Mouse (Mus musculus) bone marrow, adult 2 months (tissue): ENCODE results near the gene Hs2st1. TPM values are rescaled to one million over a fixed set of nuclear protein-coding genes. Genes with fewer than 3 reads are reported as not detected.

Experiments
- H3K27ac ChIP-seq: fragments of 200-500 bp; 2 replicates; pipeline ENCODE4 v1.5.1; 2012; ENCODE audit warnings: low read depth, mild to moderate bottlenecking, control low read depth, inconsistent platforms, low read length; ENCODE audit not compliant: control insufficient read depth, poor library complexity, insufficient read depth
- H3K4me1 ChIP-seq: fragments of 200-500 bp; 2 replicates; pipeline ENCODE4 v1.6.1; 2011; ENCODE audit warnings: low read length; ENCODE audit not compliant: control insufficient read depth, insufficient read depth
- H3K4me3 ChIP-seq: fragments of 200-500 bp; replicated peaks from 2 replicates; pipeline ENCODE3; 2011; ENCODE audit warnings: mild to moderate bottlenecking, low read depth, low read length, control low read depth; ENCODE audit not compliant: control insufficient read depth
- CTCF ChIP-seq: fragments of 200-500 bp; IDR thresholded peaks from 2 replicates; pipeline ENCODE4 v1.5.1; 2011; ENCODE audit warnings: low read length, control low read depth; ENCODE audit not compliant: control insufficient read depth, insufficient read depth
- POLR2A ChIP-seq: fragments of 200-500 bp; IDR thresholded peaks from 2 replicates; pipeline ENCODE4 v1.6.1; 2011; ENCODE audit warnings: low read depth, mild to moderate bottlenecking, control low read depth, low read length, borderline replicate concordance; ENCODE audit not compliant: control insufficient read depth
- WGBS: fragments of 180-500 bp; shearing (Covaris S2); methylation state at CpG from one replicate; pipeline ENCODE4 v1.1.7; 2018; 5-methylcytosine and 5-hydroxymethylcytosine counted together
- polyA plus RNA-seq: library from polyadenylated mRNA; stranded (reverse); fragments of >200 nt; gene quantifications from 2 replicates; pipeline ENCODE4 v1.2.4, GENCODE M21; 2011; ENCODE audit warnings: low replicate concordance; ENCODE audit not compliant: missing spikeins, insufficient read depth, insufficient read length

Gene Hs2st1
- polyA plus RNA-seq, 1 experiment, result 5.2 TPM

- peaks cover 2% of the 10 kb centered on the region for H3K4me1 ChIP-seq
Measured at GRCm38 (mm10) chr3:144565212-144565611, 4.8 kb downstream of the Hs2st1 start.

DNA sequence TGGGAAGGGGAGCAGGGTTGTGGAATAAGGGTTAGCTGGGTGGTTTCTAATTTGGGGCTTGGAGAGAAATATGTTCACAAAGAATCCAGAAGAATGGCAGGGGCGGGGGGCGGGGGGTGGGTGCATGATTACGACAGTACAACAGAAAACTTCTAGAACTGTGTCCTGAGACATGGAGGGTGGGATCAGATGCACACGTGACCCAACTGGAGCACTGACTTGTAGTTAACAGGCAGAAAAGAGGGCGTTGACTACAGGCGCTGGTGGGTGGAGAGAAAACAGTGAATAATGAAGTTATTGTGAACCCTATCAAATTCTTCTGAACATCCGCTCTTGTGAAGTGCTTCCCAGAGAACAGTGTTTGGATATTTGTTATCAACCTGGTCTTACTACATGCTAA is 6.1 kb downstream of the Hs2st1 start:
- no peak for TF ChIP-seq CTCF
- no peak for TF ChIP-seq POLR2A
- Histone ChIP-seq H3K4me1 (peaks cover 2% of the 10 kb centered on the region), H3K4me3 (no peak overlapping the region), H3K27ac (no peak overlapping the region)
- 86% methylated on average over 7 of the region's 7 CpGs for WGBS

More at GRCm38 (mm10) chr3:144565212-144565611, 4.8 kb downstream of the Hs2st1 start:
- no peak overlapping the region for H3K4me3 ChIP-seq
- no peak overlapping the region for H3K27ac ChIP-seq
- TF ChIP-seq CTCF (no peak), POLR2A (no peak)
- WGBS, result 87% methylated on average over 7 of the region's 7 CpGs

DNA sequence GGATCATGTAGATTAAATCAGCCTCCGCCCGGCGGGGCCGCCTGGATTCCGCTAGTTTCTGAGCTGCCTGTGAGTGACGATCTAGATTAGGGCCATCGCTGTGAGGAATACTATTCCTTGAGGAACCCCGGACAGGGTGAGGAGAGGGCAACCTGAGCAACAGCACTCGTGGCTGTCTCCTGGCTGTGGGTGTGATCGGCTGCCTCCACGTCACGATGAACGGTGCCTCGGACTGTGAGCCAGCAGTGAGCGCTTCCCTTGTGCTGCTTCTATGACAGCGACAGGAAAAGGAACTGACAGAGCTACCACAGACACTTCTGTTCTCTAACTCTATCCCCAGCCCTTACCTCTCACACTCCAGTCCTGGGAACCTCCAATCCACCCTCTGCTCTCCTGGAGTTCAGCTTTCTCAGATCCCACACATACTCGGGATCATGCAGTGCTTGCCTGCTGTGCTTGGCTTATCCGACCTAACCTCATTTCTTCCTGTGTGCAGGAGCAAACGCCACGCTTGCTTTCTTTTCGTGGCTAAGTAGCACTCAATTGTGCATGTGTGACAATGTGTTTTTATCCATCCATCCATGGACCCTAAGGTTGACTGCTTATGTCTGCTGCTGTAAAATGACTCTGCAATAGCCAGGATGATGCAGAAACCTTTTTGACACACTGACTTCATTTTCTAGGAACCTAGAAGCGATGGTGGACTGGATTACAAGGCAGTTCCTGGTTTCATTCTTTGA is 8.3 kb downstream of the Hs2st1 start:
- TF ChIP-seq CTCF (no peak), POLR2A (no peak)
- 29% methylated on average over 22 of the region's 22 CpGs for WGBS
- Histone ChIP-seq H3K27ac (no peak overlapping the region), H3K4me1 (peaks cover 2% of the 10 kb centered on the region), H3K4me3 (peak overlapping the region; percentile 36)

- WGBS, result 60% methylated on average over 5 of the region's 5 CpGs
- TF ChIP-seq CTCF, result no peak
- TF ChIP-seq POLR2A, result no peak
- peaks cover 2% of the 10 kb centered on the region for H3K4me1 ChIP-seq
- H3K27ac ChIP-seq, result no peak overlapping the region
- no peak overlapping the region for H3K4me3 ChIP-seq
Measured at GRCm38 (mm10) chr3:144558274-144558673, 11.7 kb downstream of the Hs2st1 start.

GRCm38 (mm10) chr3:144556625-144557324 is 13.2 kb downstream of the Hs2st1 start:
- Histone ChIP-seq H3K4me1 (peaks cover 2% of the 10 kb centered on the region), H3K27ac (no peak overlapping the region), H3K4me3 (no peak overlapping the region)
- WGBS, result 67% methylated on average over 16 of the region's 16 CpGs
- TF ChIP-seq CTCF (no peak), POLR2A (no peak)

DNA sequence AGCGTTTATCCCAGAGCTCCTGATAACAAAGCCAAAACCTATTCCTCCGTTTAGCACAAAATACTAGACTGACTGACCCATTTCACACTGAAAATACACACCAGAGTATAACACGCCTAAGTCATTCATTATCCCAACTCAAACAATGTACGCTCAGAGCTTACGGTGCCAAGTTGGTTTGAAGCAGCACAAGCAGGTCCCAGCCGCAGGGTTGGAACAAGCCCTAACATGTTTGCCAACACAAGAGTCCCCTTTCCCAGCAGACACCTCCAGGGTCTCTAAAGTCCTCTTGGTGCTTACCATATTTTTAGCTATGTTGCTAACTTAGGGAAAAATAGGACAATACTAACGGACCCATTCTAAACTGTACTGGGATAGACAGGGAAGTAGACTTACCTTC is 14.8 kb downstream of the Hs2st1 start:
- H3K27ac ChIP-seq, result no peak overlapping the region
- no peak for TF ChIP-seq CTCF
- no peak for TF ChIP-seq POLR2A
- peaks cover 1% of the 10 kb centered on the region; the same call in 1 of the 2 replicates for H3K4me1 ChIP-seq
- H3K4me3 ChIP-seq, result no peak overlapping the region
- 89% methylated on average over 7 of the region's 7 CpGs for WGBS

DNA sequence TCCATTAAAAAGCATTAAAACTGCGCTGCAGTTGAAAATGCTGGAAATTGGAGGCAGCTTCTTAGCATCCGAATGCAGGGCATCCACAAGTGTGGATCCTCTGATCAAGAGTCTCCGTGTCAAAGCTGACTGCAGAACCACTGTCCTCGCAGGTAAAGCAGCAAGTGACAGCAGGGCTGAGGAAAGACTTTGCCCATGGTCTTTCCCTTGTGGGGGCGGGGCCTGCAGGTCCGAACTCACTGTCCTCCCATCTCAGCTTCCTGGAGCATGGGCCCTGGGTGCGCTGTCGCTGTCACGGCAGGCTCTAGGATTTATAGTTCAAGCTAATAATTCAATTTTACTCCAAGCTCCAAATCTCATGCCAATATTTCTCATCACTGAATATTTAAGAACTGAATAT is 15.5 kb downstream of the Hs2st1 start:
- Histone ChIP-seq H3K27ac (no peak overlapping the region), H3K4me3 (no peak overlapping the region), H3K4me1 (peaks cover 1% of the 10 kb centered on the region; the same call in 1 of the 2 replicates)
- WGBS, result 87% methylated on average over 9 of the region's 9 CpGs
- TF ChIP-seq CTCF, result no peak
- TF ChIP-seq POLR2A, result no peak

DNA sequence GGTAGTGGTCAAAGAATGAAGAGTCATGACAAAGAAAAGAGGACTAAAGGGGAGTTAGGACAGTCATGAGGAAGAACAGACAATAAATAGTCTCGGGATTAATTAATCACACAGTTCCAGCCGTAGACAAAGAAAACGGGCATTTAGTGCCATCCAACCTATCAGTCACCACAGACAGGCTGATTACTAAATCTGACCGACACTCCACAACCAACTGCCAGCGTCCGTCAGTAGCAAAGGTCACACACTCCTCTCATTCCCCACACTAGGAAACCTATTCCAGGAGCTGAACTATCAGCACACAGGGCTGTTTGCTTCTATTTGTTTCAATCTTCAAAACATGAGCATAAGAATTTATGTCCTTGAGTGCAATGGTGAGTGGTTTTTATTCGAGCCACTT is 16.0 kb downstream of the Hs2st1 start:
- Histone ChIP-seq H3K27ac (no peak overlapping the region), H3K4me3 (no peak overlapping the region), H3K4me1 (peaks cover 1% of the 10 kb centered on the region; the same call in 1 of the 2 replicates)
- TF ChIP-seq POLR2A (no peak), CTCF (no peak)
- 63% methylated on average over 7 of the region's 7 CpGs for WGBS
